Mouse (Mus musculus): Measurements from ENCODE around the gene Nrip3. TPM values are rescaled to one million over a fixed set of nuclear protein-coding genes. Genes with fewer than 3 reads are reported as not detected.

Gene Nrip3
- total and polyA plus RNA-seq, 2 experiments, result not detected

DNA sequence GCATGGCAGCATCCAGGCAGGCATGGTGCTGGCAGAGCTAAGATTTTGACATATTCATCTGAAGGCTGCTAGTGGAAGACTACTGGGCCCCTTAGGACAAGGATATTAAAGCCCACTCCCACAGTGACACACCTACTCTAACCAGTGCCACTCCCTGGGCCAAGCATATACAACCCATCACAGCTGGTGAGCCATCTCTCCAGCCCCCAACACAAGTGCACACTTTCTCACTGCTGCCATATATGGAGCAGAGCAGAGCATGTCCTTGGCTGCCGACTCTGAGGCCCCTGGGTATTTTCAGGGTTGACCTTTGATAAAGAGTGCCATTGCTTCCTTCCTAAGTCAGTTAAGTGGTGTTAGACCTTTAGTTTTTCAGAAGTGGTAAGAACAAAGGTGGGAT is 71.8 kb downstream of the Nrip3 start:
- H3K36me3 ChIP-seq (ENCODE audit: control insufficient read depth, insufficient read depth, low read length), result peaks cover 36% of the 10 kb centered on the region
- WGBS, result 57% methylated on average over 1 of the region's 1 CpGs

DNA sequence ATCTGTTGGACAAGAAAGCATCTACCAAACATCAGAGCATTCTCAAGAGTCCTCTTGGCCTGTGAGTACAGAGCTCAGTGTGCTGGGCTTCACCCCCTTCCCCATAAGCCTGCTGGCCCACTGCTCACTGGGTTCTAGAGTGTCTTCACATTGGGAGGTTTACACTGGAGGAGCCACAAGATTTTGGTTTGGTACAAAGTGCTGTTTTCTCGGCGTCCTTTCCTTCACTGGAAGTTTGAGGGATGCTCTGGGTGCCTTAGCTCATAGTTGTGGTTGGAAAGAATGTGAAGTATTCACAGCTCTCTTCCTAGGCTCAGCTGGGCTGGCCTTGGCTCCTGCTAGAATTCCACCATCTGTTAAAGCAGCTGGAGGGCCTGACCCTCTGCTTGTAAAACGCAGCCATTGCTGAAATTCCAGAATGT is 72.9 kb downstream of the Nrip3 start:
- Histone ChIP-seq H3K9ac (ENCODE audit: low read depth, low read length) (no peak overlapping the region), H3K27ac (replicated peaks; ENCODE audit: insufficient read depth, low read depth, low read length) (0 out of 2 replicates have a peak overlapping the region, but pooled peaks have one; percentile 32), H3K4me1 (ENCODE audit: control insufficient read depth, insufficient read depth, low read length) (0 out of 2 replicates have a peak, but pooled peaks cover 4% of the 10 kb centered on the region), H3K27me3 (ENCODE audit: control insufficient read depth, insufficient read depth, low read length) (no peaks in the 10 kb centered on the region), H3K4me3 (ENCODE audit: insufficient read depth, low read depth, low read length) (no peak overlapping the region), H3K36me3 (ENCODE audit: control insufficient read depth, insufficient read depth, low read length) (peaks cover 36% of the 10 kb centered on the region), H3K79me2 (ENCODE audit: control insufficient read depth, insufficient read depth, low read length) (no peaks in the 10 kb centered on the region)
- WGBS, result 77% methylated on average over 3 of the region's 3 CpGs
- TF ChIP-seq CTCF (IDR thresholded peaks at IDR 0.05; ENCODE audit: low read depth, low read length), result no peak
- no peak for TF ChIP-seq POLR2A (IDR thresholded peaks at IDR 0.05; ENCODE audit: extremely low read depth, insufficient read depth, low read length)
- peak; percentile 28 for DNase-seq (ENCODE audit: extremely low read depth, low read depth, low spot score)

More for the DNA sequence above, 71.8 kb downstream of the Nrip3 start:
- Histone ChIP-seq H3K27me3 (ENCODE audit: control insufficient read depth, insufficient read depth, low read length) (no peaks in the 10 kb centered on the region), H3K79me2 (ENCODE audit: control insufficient read depth, insufficient read depth, low read length) (no peaks in the 10 kb centered on the region), H3K9ac (ENCODE audit: low read depth, low read length) (no peak overlapping the region), H3K27ac (replicated peaks; ENCODE audit: insufficient read depth, low read depth, low read length) (no peak overlapping the region), H3K4me3 (ENCODE audit: insufficient read depth, low read depth, low read length) (no peak overlapping the region), H3K4me1 (ENCODE audit: control insufficient read depth, insufficient read depth, low read length) (0 out of 2 replicates have a peak, but pooled peaks cover 2% of the 10 kb centered on the region)
- no peak for DNase-seq (ENCODE audit: extremely low read depth, low read depth, low spot score)
- no peak for TF ChIP-seq CTCF (IDR thresholded peaks at IDR 0.05; ENCODE audit: low read depth, low read length)

Other genes starting within 250 kb of the Nrip3 start
- 8.3 and 22.6 TPM in 2 replicates for gene St5, start 78.4 kb downstream of the Nrip3 start, total RNA-seq (2014; rRNA removed)
- 36.4 and 44.1 TPM in 2 replicates for gene St5, start 78.4 kb downstream of the Nrip3 start, polyA plus RNA-seq (2012; rRNA removed)
- gene Akip1, start 78.3 kb downstream of the Nrip3 start, total RNA-seq (2014; rRNA removed), result 17.2 and 20.2 TPM in 2 replicates
- gene Akip1, start 78.3 kb downstream of the Nrip3 start, polyA plus RNA-seq (2012; rRNA removed), result 14.0 and 15.9 TPM in 2 replicates
- not detected in 2 replicates for gene BC051019, start 58.2 kb downstream of the Nrip3 start, total RNA-seq (2014; rRNA removed)
- not detected in 2 replicates for gene BC051019, start 58.2 kb downstream of the Nrip3 start, polyA plus RNA-seq (2012; rRNA removed)
- not detected in 2 replicates for gene Ascl3, start 50.3 kb downstream of the Nrip3 start, total RNA-seq (2014; rRNA removed)
- 0.18 TPM in 1 of 2 replicates, not detected in the other for gene Ascl3, start 50.3 kb downstream of the Nrip3 start, polyA plus RNA-seq (2012; rRNA removed)
- 25.2 and 26.3 TPM in 2 replicates for gene Tmem9b, start 29.1 kb downstream of the Nrip3 start, total RNA-seq (2014; rRNA removed)
- gene Tmem9b, start 29.1 kb downstream of the Nrip3 start, polyA plus RNA-seq (2012; rRNA removed), result 16.5 and 18.4 TPM in 2 replicates
- gene Scube2, start 83.7 kb upstream of the Nrip3 start, total RNA-seq (2014; rRNA removed), result under 0.01 TPM in 1 of 2 replicates, not detected in the other
- gene Scube2, start 83.7 kb upstream of the Nrip3 start, polyA plus RNA-seq (2012; rRNA removed), result not detected in 2 replicates
- 25.5 and 26.2 TPM in 2 replicates for gene Dennd5a, start 178.4 kb upstream of the Nrip3 start, total RNA-seq (2014; rRNA removed)
- 17.4 and 24.1 TPM in 2 replicates for gene Dennd5a, start 178.4 kb upstream of the Nrip3 start, polyA plus RNA-seq (2012; rRNA removed)
- gene Tmem41b, start 204.9 kb upstream of the Nrip3 start, total RNA-seq (2014; rRNA removed), result 42.9 and 43.1 TPM in 2 replicates
- gene Tmem41b, start 204.9 kb upstream of the Nrip3 start, polyA plus RNA-seq (2012; rRNA removed), result 21.1 and 21.6 TPM in 2 replicates
- gene Ipo7, start 236.2 kb upstream of the Nrip3 start, total RNA-seq (2014; rRNA removed), result 59.8 and 65.7 TPM in 2 replicates
- 12.8 and 14.8 TPM in 2 replicates for gene Ipo7, start 236.2 kb upstream of the Nrip3 start, polyA plus RNA-seq (2012; rRNA removed)

Data from liver, adult 2 months (tissue).